Mouse (Mus musculus): ENCODE results near the gene Efcab2. TPM values are rescaled to one million over a fixed set of nuclear protein-coding genes. Genes with fewer than 3 reads are reported as not detected.

Gene Efcab2
- total RNA-seq (2023): 2.2 TPM

DNA sequence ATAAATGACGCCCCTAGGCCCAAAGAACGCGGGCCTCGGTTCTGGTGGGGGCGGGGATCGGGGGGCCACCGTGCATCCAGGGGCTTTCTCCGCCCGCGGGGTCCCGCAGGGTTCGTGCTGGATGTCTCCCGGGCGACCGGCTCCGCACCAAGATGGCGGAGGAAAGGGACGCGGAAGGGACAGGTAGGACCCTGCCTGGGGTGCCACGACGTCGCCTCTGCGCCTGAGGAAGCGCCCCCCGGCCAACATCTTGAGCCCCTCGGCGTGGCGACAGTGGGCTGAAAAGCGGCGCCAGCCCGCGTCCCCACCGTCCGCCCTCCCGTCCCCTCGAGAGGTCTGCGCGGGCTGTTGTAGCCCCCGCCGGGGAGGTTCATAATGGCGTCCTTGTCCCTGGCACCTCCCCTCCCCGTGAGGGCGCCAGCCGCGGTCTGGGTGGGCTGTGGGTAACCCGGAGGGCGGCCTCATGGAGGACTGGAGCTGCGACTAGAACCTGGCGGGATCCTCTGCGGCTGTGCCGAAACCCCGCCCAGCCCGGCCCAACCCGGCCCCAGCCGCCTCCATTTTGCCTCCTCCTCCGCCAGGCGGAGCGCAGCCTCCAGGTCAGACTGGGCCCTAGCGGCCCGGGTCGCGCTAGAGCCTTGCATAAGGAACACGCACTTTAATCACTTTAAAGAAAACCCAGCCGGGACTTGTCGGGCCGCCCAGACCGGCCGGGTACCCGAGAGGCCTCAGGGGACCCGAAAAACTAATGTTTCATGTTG lies at the start of gene Efcab2:
Gene Efcab2 (plus strand): TSS at position 135 of the 761 bp plus-strand sequence.

DNA sequence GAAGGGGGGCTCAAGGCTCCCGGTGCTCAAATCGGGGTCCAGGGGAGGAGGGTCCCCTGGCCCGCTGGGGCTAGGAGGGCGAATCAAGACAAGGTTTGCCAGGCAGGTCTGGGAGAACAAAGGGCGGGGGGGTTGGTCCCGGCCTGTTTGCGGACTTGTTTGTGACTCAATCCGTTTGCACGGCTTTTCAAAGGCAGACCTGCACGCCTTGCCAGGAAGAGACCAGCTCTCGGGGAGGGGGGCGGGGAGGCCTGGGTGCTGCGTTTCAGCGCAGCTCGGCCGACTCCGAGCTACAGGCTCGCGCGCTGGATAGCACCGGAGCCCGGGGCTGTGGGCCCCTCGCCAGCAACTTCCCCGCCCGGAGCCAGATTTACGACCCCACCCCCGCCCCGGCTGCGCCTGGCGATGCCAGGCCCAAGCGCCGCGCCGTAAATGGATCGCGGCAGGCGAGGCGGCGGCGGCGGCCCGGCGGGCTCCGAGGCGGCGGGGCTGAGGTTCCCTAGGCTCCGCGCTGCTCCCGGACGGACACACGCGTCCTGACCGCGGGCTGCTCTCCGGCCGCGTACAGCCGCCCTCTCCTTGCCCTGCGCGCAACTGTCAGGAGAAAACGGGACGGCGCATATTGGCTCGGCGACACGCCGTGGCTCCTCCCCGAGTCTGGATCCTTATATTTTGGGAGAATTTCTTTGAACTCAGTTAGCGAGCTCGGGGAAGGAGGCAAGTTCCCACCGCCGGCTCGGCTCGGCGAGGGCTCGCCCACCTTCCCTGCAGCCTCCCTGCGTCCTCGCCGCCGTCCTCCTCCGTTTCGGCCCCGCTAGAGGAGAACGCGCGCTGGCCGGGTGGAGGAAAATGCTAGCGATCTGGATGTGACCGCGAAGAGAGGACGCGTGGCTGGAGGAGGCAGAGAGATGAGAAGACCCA lies 122.8 kb downstream of the Efcab2 start, which contains the start of gene Kif26b:
Gene Kif26b (plus strand): TSS at position 695 of the 921 bp plus-strand sequence.

Other genes starting within 250 kb of the Efcab2 start
- 17.5 TPM for gene Desi2, start 218.7 kb upstream of the Efcab2 start, total RNA-seq (2023)
- gene Cox20, start 87.0 kb upstream of the Efcab2 start, total RNA-seq (2023): 57.6 TPM
- 630 TPM for gene Hnrnpu, start 68.3 kb upstream of the Efcab2 start, total RNA-seq (2023)
- gene Kif26b, start 123.0 kb downstream of the Efcab2 start, total RNA-seq (2023): not detected